Mouse (Mus musculus) testis, adult 2 months (tissue): ENCODE data around the gene Bend3.

ENCODE experiments used
- CTCF ChIP-seq: fragments of 200-500 bp; IDR thresholded peaks from 2 replicates; pipeline ENCODE4 v1.5.1; 2012; ENCODE audit warnings: low read depth, mild to moderate bottlenecking, inconsistent platforms, low read length, moderate library complexity; ENCODE audit not compliant: control insufficient read depth, insufficient read depth, insufficient replicate concordance
- POLR2A ChIP-seq: fragments of 200-500 bp; IDR thresholded peaks from 2 replicates; pipeline ENCODE4 v1.6.1; 2012; ENCODE audit warnings: low read depth, mild to moderate bottlenecking, inconsistent platforms, low read length, moderate library complexity; ENCODE audit not compliant: control insufficient read depth

- no peak for TF ChIP-seq POLR2A
- no peak for TF ChIP-seq CTCF
These were observed 15.8 kb upstream of the Bend3 start for GRCm38 (mm10) chr10:43462821-43463220.
